Mouse (Mus musculus) MEL-GATA-1-ER (cell line): ENCODE measurements at regions not wholly inside any gene's neighbourhood (a gene's known extent, or its start where the extent isn't known, plus 50 kb on each side); places are given as distances from the start of the nearest gene placed in this dataset.

Experiments
- DNase-seq: peaks from one replicate; pipeline ENCODE4 v3.0.0-alpha.2; 2012; ENCODE audit warnings: low read depth; ENCODE audit errors: extremely low read depth

DNA sequence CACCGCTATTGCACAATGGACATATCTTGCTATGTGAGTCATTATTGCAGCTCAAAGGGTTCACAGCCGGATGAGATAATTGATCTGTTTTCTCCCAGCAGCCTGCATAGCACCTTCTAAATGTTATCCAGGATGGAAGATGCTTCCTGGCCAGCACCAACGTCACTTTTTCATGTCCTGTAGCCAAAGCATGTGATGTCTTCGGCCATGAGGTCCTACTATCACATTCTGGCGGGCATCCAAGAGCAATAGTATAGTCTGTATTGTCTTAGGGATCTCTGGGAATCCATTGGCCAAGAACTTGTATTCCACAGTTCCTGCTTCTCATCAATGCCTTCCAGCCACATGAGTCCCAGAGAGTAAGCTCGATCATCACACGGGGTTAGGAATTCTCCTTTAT is 70.6 kb downstream of the Npy start:
- no peak for DNase-seq

DNA sequence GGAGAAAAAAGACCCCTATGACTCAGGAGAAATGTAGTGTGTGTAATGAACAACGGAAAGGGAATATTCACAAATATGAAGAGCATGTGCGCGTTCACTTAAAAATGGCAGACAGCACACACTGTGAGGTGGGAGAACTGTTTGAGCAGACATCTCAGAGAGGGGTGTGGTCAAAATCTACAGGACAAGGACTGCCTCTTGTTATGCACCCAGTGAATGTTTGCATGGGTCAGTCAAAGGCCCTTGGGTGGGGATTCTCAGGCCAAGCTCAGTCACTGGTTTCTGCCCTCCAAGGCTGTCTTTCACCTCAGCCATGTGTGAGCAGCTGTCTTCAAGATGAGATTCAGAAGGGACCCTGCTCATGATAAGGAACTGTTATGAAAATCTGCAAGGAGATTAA is 76.6 kb downstream of the Npy start:
- DNase-seq: no peak

DNA sequence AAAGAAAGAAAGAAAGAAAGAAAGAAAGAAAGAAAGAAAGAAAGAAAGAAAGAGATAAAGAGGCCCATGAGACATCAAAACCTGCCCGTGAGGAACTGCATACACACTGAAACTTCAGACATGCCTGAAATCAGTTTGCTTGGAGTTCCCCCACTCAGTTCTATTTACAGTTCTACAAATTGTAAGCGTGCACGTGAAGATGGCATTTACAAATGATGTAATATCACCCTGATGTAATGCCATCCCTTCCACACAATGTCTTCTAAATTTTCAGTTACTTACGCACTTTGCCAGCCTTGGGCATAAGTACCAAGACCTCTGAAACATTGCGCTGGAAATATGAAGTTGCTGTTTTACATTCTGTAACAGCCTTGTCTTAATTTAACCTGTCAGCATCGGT is 79.0 kb downstream of the Npy start:
- no peak for DNase-seq

DNA sequence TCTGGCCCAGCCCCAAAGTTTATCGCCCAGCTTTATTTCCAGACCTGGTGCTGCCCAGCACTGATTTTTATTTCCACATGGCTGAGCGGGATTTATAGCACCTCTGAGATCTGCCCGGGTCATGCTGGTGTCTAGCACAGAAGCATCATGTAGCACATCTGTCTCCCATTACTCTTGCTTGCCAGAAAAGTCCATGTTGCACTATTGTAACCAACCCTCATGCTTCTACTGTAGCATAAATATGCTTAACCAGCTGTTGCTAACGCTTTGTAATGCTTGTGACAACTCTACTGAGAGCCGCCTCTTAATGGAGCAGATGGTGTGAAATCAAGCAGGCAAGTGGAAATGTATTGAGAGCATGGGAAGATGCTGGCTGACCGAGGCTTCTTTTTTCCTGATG is 81.5 kb downstream of the Npy start:
- no peak for DNase-seq

DNA sequence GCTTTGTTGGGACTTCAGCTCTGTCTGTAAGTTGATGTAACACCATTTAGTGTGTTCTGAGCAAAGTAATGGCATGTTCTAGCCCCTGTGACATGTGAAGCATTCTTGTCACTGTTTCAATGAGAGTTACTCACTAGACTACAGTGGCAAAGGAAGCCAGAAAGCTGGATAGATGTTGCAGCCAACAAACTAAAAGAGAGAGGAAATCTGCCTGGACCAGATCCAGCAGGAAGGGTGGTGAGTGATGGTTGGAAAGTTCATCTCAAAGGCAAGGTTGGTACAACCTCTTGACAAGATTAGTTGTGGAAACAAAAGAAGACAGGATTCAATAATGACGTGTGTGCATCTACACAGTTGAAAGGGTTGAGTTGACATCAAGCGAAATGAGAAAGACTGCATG is 83.9 kb downstream of the Npy start:
- no peak for DNase-seq

DNA sequence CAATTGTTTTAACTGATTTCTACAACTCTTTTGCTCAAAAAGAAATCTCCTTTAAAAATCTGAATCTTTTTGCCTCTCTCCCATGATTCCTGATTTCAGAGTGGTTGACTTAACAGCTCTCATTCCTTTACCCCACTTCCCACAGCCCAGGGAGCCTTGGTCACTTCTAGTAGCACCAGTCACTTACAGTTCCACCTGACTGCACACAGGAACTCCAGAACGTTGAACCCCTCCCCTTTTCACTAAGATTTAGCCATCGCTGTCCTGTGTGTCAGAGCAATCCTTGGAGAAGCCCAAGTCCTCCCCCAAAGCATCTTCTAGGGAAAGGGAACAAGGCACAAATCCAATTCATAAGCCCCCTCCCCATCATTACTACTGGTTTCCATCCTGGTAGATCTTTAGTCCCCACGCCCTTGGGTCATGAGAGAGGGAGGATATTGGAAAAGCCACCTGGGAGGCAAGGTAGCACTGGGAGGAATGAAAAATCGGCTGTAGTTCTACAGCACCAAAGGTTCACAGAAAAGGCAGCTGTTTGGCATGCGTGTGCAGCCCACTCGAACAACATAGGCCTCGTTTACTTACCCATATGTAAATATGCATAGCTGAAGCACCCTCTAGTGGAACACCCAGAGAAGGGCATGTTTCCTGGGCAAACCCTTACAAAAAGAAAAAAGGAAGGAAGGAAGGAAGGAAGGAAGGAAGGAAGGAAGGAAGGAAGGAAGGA is 96.7 kb downstream of the Npy start:
- no peak for DNase-seq

DNA sequence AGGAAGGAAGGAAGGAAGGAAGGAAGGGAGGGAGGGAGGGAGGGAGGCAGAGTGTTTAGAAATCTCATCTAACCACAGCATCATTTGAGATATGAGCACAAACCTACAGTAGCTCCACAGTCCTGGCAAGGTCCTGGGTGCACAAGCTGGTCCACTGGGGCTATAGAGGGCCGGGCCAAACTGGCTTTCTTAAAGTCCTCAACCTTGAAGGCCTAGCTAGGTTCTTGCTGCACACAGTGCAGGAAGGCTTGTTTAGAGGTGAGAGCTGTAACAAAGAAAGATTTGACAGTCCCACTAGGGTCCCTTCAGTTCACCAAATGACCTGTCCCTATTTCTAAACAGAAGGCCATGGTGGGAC is 97.3 kb downstream of the Npy start:
- DNase-seq: no peak

DNA sequence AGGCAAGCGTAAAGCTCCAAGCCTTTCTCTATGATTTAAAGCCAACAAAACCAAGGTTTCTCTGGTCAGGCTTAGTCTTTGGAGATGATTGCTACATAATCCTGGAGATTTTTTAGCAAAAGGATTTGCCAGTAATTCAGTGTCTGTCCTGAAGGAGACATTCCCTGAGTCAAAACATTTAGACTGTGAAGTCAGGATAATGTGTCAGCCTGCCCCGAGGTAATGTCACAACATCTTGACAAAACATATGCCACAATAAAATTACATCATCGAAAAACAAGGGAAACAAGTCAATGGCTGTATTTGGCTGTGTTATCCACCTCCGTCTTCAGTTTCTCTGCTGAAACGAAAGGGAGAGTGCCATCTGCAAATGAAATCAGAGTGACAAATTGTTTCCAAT is 101.8 kb downstream of the Npy start:
- no peak for DNase-seq

DNA sequence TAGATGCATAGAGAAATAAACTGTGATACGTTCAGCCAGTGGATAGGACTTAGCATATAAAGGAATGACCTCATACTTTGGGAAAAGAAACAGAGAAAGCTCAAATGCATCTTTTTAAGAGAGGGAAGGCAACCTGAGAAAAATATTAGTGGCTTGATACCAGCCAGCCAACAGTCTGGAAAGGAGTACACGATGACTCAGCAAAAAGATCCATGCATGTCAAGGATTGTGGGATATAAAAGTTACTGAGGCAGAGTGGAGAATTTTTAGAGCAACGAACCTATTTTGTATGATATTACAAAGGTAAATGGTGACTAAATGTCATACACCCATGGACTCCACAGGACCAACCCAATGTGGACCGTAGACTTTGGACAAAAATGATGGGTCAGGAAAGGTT is 105.6 kb downstream of the Npy start:
- DNase-seq: no peak

DNA sequence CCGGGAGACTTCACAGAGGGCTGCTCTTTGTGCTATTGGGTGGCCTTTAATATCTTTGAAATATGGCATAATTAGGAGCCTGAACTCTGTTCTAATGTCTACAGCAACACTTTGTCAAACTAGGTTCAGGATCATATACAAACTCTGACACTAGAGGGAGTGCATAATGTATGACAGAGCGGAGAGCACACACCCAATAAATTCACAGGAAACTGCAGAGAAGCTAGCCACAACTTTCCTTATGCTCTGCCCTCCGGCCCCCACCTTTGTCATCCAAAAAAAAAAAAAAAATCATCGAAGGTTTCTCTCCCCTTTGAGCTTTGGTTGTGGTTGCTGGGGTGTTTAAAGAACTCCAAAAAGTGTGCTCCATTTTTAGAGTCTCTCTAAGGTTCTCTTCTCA is 107.6 kb downstream of the Npy start:
- no peak for DNase-seq

DNA sequence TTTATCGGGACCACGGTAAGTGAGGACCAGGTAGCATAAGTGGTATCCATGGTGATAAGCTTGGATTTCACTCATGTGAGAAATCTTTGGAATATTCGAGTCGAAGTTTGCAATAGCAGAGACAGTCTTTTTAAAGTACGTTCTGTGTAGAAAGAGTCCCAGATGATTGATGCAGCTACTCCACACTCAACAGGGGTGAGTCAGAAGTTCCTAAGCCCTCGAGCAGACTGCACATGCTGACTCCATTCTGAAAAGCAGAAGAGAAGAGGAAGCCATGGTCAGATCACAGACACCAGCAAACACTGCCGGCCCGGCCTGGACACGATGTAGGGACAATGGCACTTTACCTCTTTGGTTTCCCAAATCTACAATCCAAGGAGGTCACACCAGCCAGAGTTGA is 120.6 kb downstream of the Npy start:
- no peak for DNase-seq

DNA sequence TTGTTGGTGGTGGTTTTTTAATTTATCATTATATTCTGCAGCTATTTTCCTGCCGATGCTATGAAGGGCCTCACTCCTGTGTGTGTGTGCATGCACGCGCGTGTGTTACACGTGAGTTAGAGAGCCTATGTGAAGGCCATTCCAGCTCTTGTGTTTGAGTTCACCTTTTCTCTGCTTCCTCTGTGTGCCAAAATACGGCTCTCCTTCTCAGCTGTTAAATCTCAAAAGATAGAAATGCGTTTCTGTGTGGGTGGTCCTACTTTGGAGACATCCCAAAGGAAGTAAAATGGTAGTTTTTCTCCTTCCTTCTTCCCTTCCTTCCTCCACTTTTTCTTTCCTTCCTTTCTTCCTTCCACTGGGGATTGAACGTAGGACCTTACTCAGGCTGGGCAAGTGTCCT is 136.4 kb downstream of the Npy start:
- no peak for DNase-seq

DNA sequence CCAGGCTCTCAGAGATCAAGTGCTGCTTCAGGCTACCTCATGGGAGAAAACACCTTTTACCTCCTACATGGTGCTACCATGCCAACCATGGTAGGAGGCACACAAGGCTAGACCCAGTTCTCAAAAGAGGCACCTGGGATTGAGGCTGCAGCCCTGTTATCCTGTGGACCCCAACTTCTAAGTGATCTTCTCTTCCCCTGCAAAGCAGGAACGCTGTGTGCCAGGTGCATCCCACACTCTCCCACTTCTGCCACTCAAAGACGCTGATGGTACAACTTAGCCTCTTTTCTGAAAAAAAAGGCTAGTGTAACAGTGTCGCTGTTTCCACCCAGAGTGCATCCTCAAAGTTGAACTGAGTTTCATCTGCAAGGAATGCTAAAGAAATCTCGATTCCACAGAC is 138.7 kb downstream of the Npy start:
- DNase-seq: no peak

DNA sequence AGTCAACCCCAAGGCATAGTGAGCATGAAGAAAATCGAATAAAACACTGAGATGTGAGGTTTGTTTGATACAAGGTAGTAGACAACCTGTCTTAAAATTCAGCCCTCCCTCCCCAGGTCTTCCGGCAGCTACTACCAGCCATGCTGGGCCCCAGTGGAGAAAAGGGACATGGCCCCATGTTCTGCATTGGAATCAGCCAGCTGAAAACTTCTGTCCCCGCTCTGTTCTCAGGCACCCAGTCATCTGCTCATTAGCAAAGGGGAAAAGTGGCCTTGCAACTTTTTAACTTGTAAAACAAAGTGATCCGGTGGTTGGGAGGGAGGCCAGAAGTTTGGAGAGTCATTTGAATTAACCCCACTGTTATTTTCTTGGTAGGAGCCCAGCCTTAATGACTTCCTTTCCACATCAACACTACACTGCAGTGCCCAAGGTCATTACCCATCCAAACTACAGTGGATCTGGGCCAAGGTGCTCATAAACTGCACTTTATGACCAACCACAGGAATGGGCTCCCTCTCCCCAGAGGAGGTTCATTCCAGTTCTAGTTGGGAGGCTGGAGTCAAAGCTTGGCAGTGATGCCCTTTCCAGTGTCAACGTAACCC is 143.5 kb downstream of the Npy start:
- DNase-seq: no peak

DNA sequence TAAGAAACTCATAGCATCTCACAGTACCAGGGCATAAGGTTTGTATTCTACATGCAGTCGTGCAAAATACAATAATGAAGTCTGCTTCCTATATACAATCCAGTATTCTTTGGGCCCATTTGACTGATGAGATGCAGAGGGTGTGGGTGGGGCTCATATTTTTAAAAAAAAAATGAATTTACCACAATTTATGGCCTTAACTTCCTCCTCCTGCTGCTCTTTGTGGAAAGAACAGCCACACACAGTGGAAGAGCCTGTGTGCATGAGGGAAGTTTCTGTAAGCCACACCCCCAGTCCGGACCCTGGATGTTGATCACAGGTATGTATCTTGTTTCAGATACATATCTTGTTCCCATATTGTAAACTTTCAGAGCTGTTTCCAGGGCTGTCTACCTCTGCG is 143.5 kb upstream of the Mpp6 start:
- DNase-seq: no peak

DNA sequence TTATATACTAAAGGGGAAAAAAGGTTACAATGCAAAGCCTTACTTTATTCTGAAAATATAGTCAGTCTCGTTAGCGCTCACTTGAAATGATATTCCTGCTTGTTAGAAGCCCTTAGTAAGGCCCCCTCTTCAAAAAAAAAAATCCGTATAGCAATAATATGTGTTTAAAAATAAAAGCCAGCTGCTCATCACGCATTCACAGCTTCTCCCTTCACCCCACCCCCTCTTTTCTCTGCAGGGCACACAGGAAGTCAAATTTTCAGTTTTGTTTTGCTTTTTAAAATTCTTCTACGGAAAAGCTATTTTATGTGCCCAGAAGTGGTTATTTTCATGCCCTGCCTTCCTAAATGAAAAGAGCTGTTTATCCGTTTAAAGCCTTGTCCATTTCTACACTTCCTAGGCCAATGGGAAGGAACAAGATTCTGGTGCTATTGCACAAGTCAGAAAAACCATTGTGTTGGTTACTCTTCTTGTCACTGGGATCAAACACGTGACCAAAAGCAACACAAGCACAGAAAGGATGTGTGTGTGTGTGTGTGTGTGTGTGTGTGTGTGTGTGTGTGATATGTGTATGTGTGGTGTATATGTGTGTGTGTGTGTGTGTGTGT is 136.7 kb upstream of the Mpp6 start:
- DNase-seq: no peak

DNA sequence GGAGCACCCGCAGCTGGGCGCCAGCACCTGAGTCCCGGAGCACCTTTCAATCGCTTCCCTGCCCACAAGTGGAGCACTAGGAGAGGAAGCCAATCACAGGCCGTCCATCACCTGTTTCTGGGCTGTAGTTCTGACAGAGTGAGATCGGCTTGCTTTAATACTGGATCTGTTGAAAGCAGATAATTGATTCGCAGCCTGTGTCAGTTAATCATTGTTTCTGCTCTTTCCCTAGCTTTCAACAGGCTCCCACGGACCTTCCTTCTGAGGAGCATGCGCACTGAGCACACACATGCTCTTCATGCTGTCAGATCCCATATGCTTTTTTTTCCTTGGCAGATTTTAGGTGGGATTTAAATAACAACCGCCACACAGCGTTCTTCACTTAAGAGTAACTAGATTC is 132.3 kb upstream of the Mpp6 start:
- no peak for DNase-seq

DNA sequence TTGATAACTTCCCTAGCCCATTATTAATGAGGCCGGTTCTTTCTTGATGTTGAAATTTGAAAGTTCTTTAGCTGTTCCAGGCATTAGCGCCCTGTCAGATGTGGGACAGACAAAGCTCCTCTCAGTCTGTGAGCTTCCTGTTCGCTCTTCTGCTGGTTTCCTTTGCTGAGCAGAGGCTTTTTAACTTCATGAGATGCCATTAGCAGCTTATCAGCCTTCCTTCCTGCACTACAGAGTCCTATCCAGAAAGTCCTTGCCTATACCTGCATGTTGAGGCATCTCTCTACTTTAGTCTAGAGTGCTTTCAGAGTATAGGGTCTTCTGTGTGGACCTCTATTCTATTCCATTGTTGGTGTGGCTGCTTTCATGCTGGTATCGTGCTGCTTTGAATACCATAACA is 126.3 kb upstream of the Mpp6 start:
- no peak for DNase-seq

DNA sequence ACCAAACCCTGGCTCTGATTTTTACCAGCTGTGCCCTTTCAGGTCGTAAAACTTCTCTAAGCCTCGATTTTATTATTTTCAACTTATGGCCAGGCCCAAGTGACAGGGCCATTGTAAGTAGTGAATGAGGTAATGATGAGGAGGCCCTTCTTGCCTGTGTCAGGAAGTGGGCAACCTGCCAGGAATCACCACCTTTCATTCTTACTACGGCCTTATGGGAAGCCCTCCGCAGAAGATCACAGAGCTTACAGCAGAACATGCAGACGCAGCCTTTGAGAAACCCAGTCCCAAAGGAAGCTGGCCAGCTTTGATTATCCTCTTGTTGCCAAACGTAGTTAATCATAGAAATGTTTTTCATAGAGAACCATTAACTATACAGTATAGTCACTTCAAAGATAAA is 124.9 kb upstream of the Mpp6 start:
- DNase-seq: no peak

DNA sequence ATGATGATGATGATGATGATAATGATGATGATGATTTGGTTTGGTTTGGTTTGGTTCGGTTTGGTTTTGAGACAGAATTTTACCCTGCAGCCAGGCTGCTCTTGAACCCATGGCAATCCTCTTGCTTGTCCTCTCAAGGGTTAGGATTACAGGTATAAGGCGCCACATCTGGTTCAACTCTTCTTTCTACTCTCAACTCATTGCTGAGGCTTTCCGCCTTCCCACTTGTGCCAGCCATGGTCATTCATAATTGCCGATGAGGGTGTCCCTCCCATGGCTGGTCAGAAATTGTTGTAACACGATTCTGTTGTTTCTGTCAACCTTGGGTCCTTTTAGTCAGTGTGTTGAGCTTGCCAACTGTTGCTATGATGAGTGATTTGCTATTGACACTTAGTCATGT is 122.9 kb upstream of the Mpp6 start:
- no peak for DNase-seq

DNA sequence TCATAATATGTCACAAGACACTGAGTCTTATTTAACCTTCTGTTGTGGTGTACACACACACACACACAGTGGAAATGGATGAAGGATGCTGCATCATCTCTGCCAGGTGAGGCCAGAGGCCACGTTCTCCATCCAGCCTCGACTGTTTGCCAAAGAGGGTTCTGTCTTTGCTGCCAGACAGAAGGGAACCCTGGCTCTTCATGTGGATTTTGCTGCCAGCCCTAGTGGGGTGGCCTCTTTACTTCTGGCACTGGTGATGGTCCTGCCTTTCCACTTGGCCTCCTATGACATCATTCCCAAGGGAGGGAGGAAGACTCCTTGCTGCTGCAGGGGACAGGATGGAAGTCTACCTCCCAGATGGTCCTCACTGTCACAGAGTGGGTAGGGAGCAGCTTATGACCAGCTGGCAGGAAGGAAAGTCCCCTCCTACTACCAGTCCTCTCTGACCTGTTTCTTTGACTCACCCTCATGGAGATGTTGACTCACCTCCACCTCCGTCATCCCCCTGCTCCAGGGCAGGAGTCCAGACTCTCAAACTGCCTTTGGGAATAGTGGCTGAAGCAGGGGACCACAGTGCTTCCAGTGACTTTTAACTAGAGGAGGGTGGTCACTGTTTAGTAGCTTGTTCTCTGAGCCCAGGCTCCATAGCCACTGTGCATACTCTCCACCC is 122.4 kb upstream of the Mpp6 start:
- DNase-seq: no peak

DNA sequence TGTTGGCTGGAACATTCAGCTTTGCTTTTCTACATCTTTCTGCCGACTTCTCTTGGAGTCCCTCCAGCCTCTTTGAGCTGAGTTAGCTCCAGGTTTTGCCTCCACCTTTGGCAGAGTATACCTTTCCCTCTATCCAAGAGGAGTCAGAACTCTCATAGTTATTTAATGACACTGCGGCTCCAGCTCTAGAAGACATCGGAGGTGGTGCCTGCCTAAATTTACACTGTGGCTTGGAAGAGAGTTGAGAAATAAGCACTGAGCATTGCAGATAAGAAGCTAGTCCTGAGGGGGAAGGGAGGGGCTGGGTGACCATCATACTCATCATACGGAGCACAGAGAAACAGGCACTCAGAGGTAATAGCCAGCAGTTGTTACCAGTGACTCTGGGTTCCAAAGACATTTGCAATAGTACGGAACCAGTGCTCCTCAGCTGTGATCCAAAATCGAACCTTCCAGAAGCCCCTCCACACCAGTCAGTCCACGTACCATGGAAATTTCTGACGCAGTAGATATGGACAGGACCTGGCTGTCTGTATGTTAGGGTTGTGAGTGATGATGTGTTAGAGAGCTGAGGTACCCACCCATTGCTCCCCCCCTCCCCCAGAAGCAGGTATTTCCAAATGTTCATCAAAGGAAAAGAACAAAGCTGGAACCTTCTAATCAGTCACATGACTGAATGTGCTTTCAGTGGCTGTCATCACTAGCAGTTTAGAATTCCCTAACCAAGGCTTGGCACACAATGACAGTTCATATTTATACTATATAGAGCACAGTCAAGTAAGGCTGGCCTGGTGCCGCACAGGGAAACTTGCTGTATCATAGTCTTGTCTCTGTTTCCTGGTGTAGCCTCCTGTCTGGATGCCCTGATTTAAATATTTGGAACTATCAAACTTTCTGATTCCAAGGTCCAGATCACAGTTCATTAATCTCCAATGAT is 120.2 kb upstream of the Mpp6 start:
- DNase-seq: no peak
